Mouse (Mus musculus): ENCODE measurements around the gene Dbf4. TPM values are rescaled to one million over a fixed set of nuclear protein-coding genes. Genes with fewer than 3 reads are reported as not detected.

Gene Dbf4
- total RNA-seq (2021) = 10 to 100 TPM in 1 of 2 experiments, 1 to 10 TPM in 1; 9.8 to 14.3 TPM
- long read RNA-seq, experiment 1, partial matches to known transcripts = 2 of 6 reads
- long read RNA-seq, experiment 1, other reads (novel, unspliced or antisense) = 0 of 6 reads
- long read RNA-seq, experiment 2, transcript Dbf4-207 (12 exons, 2,402 nt) = major isoform, 7 of 8 reads
- long read RNA-seq, experiment 2, partial matches to known transcripts = 0 of 8 reads
- long read RNA-seq, experiment 2, other reads (novel, unspliced or antisense) = 1 of 8 reads

DNA sequence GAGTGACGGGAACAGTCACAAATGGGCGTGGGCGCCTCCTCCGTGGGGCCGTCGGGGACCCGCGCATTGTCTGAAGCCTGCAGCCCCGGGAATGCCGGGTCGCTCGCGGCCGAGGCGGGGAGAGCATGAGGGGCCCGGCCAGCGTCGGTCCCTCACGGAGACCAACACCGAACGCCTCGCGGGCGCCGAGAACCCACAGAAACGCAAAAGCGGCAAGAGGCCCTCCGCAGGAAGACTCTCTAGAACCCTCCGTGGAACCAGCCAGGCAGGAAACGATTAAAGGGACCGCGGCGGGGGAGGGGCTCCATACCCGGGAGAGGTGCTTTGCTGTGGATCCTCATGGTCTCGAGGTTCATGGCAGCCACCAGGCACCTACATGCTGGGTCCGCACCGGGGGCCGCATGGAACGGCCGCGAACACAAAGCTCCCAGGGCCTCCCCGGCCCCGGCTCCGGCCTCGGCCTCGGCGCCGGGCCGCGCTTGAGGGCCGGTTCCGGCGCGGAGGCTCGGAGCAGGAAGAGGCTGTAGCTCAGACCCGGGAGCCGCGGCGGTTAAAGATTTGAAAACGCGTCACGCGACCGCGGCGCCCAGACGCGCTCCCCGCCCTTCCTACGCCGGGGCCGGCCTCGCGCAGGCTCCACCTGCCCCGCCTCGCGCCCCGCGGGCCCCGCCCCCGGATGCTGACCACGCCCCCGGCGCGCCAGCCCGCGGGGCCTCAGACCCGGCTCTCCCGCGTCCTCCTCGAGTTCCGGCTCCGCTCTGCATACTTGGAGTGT is at the start of gene Dbf4, which contains the start of gene Slc25a40:
TSS of gene Dbf4 (minus strand) at position 560 of the 775 bp plus-strand sequence.
TSS of gene Slc25a40 (plus strand) at position 694 of the 775 bp plus-strand sequence.
- peak; percentile 98 for DNase-seq

DNA sequence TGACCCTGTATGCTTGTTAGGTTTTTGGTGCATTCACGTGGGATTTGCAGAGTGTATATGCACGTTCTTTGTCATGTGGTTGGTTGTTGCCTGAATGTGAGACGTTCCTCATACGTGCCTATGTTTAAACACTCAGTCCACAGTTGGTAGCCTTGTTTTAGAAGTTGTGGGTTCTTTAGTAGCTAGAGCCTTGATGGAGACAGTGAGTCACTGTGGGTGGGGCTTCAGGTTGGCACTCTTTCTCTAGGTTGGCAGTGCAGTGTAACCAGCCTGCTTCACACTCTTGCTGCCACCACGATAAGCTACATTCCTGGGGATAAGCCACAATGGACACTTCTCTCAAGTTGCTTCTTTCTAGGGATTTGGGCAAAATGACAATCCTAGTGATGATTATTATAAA is 34.0 kb upstream of the Dbf4 start:
- DNase-seq = no peak

DNA sequence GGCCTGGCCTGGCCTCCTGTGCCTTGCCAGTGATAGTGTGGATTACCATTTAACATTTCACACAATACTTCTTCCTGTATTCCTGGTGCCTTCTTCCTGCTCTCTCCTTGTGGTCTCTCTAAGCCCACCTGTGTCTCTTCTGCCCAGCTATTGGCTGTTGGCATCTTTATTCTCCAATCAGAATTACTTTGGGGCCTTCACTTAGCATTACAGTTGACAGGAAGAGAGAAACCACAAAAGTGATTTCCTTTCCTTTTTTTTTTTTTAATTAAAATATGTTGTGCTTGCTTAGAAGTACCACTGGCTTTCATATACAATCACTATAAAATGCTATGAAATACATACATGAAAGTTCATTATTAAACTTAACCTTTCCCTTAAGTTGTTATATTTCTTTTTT is 33.0 kb upstream of the Dbf4 start:
- no peak for DNase-seq

DNA sequence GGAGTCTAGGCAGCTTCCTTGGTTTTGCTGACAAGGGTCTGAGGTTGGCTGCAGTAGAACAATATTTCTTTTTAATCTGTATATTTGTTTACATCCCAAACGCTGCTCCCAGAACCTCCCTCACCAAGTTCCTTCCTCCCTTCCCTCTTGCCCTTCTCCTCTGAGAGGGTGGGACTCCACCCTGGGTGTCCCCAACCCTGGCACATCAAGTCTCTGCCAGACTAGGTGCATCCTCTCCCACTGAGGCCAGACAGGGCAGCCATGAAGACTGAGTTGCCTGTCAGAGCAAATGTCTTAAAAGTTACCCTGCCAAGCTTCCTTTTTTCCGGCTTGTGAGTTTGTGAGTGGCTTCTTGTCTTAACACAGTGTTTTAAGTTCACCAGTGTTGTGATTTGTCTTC is 16.6 kb upstream of the Dbf4 start:
- DNase-seq = no peak

DNA sequence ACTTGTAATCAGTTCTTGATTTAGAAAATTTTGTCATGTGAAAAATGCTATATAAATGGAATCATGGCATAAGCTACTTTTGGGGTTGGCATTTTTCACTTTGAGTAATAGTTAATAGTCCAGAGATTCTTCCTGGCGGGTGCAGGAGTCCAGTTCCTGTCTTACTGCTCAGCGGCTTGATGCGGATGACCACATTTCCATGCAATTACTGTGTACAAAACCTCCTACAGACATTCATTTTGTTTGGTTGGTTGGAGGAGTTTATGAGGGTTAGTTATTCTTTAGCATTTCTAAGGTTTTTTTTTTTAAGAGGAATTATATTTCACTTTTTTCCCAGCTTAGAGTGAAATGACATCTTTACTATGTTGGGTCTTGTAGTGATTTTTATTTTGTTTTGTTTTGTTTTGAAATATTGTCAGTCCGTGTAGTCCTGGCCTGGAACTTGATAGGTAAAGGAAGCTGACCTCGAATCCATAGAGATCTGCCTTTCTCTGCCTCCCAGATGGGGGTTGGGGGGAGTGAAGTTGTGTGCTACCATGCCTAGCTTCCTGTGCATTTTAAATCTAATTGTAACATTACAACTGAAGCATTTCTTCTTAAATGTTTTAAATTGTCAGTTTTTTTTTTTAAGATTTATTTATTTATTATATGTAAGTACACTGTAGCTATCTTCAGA is 15.1 kb upstream of the Dbf4 start:
- no peak for DNase-seq

DNA sequence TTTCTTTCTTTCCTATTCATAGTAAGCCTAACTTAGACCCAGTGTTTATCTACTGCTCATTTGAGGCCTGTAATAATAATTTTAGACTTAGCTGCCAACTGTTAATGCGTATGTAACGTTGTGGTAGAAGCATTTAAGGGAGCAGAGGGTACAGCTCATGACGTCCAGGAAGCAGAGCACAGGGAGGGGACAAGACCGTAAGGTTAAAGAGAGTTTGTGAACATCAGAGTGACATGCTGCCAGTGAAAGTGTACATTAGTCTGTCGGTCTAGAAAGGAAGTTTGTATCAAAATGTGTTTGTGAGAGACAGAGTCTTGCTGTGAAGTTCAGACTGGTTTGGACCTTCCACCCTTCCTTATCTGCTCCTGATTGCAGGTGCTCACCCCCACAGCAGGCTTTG is 3.4 kb upstream of the Dbf4 start:
- no peak for DNase-seq

DNA sequence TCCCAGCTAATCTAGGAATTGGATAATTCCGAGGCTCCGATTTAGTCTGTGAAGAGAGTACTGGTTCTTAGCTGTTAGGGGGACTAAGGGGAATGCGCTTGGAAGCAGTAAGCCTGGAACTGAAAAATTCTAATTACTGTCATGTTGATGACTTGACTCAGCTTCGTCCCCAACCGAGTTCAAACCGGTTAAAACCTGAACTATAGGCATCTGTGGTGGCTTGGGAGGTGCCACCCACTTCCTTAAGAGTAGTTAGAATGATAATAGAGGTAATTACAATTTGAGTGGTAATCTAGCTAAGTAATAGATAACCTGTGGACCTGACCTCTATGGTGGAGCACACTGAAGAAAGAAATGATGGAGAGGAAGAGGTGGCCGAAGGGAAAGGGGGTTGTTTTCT is 1.6 kb upstream of the Dbf4 start:
- no peak for DNase-seq

DNA sequence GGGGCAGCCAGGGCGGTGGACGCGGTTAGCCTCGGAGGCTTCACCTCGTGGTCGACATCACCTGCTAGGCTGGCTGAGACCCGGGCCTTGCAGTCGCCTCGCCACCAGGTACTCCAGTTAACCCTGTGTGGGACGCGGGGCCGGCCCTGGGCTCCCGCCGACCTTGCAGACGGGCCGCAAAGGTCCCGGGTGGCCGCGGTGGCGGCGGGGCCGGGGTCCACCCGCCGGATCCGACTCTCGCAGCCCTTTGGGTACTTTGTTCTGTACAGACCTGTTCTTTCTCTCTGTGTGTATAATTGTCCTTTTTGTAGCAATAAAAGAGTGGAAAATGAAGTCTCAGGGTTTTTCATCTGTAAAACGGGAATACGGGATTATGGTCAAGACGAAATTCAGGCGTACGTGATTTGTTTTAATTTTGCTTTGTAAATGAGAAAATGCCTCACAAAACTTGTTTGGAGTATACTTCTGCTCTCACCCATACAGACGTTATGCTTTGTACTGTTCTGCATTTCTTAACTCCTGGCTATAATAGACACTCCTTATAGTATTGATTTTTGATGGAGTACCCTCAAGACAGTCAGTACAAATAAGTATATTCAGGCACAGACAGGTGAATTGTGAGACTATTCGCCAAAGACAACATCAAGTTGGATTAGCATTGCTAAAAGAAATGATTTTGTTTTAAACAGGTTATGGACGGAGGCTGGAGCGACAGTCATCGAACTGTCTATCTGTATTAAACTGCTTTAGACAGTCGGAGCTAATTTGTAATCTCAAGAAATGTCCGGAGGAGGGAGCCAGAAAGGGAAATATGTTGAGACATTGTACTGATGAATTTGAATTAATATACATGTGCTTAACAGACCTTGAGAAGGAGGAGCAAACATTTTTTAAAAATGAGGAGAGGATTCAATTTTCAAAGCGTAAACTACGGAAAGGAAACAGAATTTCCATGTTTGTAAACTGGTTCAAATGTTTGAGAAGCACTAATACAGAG is 714 bp upstream of the Dbf4 start:
- DNase-seq = no peak

DNA sequence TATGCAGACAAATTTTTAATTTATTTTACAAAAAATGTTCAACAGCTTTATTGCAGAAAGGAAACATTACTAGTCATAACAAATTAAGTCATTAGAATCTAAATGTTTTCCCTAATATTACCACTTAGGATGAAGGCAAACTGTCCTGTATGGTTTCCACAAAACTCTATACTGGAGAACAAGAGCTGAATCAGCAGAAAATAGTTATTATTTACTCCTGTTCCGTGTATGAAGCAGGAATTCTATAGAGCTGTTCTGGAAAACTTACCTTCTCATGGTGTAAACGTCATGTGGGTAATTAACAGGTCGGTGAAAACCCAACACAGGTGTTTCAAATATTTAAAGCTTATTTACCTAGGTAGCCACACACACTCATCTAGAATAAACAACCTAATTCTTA is 1.1 kb downstream of the Dbf4 start:
- DNase-seq = no peak

DNA sequence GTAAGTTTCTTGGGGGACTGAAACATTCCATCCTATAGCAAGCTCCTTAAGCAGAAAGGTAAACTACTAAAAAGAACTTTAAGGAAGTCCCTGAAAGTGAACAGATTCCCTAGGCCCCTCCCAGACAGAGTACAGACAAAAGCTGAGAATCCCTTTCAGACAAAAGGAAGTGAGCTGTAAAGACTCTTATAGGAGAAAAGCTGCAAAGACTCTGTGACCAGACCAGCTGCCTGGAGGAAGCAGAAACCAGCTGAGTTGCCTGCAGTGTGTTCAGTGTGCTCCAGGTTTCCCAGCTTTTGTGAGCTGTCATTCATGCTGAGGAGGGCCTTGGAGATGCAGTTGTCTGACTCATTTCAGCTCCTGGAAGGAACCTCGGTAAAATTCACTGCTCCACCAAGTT is 5.1 kb downstream of the Dbf4 start:
- DNase-seq = no peak

DNA sequence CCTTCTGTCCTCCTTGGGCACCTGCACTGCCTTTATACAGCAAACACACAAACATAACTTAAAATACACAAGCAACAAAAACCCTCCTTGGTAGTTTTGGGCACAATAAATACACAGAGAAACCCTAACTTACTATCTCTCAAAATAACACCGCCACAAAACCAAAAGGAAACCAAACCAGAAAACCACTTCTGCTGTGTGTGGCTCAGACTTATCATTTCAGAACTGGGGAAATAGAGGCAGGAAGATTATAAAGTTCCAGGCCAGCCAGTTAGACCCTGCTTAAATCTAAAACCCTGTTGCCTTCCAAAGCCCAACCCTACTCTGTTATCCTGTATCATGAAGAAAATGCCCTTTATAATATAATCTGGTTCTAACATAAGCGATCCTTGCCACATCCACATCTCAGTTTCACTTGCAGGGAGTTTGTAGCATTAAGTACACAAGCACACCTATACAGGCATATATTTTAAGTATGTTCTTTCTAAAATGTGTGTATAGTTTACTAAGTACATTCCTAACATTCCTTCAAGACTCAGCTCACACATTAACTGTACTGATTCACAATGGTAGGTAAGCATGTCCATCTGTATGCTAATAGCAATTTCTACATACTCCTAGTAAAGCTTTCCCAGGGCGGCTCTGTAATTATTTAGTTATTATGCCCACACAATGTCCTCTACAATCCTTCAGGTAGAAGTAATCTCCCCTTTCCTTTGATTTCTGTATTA is 5.7 kb downstream of the Dbf4 start:
- DNase-seq = no peak

DNA sequence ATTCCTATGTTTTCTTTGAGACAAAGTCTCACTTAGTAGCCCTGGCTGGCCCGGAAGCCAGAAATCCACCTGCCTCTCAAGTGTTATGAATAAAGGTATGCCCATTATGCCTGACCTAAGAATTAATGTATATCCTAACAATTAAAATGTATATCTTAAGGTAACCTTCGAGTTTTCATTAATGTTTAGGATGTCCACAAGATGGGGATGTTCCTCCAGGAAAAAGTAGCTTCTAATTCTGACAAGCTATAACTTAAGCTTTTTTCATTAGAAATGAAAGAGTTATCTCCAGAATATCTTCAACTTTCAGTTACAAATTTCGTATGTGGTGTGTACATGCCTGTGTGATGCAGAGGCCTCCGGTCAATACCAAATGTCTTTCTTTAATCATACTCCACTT is 13.8 kb downstream of the Dbf4 start:
- no peak for DNase-seq

DNA sequence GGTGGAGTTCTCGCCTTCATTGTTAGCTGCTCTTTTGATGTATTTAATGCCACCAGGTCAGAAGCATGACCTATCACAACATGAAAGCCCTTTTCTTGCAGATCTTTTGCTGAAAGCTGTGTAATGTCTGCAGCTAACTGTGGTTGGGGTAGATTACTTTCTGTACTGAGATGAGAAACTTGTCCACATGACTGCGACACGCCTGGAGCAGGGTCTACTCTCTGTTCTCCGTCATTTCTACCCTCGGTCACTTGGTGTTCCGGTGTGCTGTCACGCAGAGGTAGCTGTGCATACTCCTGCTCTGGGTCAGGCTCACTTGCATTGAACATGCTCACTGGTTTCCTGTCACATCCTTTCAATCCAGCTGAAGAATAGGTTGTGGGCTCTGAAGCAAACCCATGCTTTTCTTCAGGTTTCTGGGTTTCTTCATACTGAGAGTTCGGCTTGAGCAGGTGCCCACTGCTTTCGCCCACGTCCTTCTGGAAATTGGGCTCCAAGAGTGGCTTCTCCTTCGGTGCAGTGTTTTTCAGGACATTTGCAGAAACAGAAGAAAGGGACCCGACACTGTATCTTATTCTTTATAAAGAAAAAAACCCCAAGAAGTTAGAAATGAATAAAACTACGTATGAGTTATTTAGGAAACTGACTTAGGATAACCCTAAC is 24.8 kb downstream of the Dbf4 start:
- DNase-seq = no peak

DNA sequence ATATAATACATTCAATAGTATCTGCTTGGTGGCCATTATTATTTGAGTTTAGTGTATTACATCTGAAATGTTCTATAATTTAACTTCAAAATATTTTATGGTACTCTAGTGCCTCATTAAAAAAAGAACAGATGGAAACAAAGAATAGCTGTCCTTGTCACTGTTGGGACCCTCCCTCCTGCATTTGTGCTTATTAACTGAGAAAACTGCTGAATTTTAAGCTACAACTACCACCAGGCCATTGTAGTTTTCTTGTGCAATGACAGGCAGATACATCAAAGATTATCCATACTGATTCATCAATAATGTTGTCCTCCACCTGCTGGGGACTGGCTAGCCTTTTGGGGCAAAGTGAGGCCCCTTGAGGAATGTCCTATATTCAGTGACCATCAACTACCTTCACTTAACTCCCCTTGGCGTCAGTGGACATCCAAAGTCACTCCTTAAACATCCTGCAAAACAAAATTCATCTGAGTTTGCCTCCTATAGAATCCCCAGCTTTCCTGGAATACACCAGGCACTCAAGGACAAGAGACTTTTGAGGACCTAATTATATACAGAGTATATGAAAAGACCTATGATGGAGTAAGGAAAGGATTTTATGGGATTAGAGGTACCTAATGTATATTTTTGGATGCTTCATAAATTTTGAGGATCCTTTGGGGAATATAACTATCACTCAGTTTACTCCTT is 28.5 kb downstream of the Dbf4 start:
- DNase-seq = no peak

DNA sequence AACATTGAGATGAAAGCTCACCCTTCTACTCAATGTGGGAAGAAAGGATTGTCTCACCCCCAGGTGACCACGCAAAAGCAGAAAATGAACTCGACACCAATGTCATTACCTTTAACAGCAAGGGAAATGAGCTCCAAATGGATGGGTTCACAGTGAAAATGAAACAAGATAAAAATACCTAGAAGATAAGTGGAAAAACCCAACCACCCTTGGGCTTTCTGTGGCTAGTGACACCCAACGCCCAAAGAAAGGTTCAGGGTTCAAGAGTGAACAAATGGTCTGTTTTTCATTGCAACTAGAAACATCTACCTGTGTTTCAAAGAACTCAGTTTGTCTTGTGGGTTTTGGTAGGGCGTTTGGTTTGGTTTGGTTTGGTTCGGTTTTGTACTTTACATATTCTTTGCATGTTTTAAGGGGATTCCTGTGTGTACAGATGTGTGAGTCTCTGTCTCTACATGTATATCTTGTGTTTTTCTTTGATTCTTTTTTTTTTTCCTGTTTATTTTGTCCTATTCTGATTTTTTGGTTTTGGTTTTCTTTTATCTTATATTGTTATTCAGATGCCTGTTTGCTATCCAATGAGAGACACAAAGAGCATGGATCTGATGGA is 48.1 kb downstream of the Dbf4 start:
- no peak for DNase-seq

DNA sequence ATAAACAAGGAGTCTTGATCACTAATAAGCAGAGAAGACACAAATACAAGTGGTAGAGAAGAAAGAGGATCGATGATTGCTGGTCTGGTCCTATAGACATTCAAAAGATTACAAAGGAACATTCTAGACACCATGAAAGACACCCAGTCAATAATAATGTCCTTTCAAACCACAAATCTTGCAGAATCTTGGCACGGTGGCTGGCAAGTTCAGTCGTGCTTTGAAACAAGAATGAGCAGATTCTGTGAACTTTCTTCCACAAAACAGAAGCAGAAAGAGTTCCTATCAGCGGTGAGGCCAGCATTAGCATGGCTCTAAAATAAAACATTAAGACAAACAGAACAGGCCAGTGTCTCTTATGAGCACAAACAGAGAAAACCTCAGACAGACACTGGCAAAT is 49.1 kb downstream of the Dbf4 start:
- no peak for DNase-seq

DNA sequence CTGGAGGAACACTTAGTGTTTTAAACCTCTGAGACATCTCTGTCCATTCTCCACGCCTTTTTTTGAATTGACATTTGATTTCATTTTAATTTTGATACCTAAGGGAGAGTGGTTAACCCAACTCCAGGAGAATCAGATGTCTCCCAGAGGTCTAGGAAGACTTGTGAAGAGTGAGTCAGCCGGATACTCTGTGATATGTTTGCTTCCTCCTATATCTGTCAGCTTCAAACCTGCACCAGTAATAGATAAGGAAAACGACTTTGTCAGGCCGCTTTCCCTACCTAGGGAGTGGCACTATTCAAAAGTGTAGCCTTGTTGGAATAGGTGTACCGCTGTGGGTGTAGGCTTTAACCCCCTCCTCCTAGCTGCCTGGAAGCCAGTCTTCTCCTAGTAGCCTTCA is 53.7 kb downstream of the Dbf4 start:
- DNase-seq = no peak

DNA sequence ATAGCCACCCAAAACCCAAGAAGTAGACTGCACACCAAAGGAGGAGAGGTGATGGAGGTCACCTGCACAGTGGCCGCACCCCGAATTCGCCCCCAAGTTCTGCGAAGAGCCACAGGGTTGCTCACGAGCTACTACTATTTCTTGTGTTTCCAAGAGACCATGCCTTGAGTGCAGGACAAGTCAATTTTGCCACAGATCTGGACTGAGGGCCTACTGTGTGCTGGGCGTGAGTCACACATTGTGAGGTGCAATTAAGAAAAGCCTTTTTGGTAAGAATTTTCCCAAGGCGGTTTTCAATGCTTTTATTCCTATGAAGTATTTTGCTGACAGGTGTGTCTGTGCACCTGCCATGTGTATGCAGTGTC is 54.2 kb downstream of the Dbf4 start:
- no peak for DNase-seq

DNA sequence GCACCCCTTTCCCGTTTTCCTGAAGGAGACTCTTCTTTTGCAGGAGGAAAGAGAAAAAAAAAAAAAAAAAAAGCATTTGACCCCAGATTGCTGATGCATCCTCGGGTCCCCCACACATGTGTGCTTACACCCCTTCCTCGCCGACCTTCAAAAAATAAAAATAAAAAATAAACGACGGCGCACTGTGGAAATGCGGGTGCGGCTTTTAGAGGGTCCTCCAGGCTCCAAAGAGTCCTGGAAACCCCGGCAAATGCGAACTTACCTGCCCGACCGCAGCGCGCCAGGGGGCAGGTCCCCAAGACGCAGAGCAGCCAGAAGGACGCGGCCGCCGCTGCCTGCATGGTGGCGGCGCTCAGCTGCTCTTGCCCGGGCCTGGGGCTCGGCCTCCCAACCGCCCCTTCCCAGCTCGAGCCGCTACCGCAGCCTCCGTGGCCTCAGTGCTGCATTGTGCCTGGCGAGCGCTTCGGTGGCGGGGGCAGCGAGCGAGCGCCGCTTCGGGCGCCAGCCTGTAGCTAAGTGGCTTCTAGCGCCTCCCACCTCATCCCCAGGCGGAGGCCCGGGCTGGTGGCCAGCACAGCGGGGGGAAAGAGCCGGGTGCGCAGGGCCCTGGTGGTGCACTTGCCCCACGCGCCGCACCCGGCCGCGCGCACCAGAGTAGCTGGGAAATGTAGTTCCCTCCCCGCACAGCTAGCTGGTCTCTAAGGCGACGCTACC is 54.7 kb downstream of the Dbf4 start, which contains the start of gene Adam22:
TSS of gene Adam22 (minus strand) at position 547 of the 714 bp plus-strand sequence.
- peak; percentile 84 for DNase-seq

All from adrenal gland, postnatal 10 days (tissue).